Mouse (Mus musculus): Measurements from ENCODE around the gene Riox2. TPM values are rescaled to one million over a fixed set of nuclear protein-coding genes. Genes with fewer than 3 reads are reported as not detected.

The Riox2 gene
- polyA plus RNA-seq, 1 experiment from 2014 or later: 19.9 TPM

DNA sequence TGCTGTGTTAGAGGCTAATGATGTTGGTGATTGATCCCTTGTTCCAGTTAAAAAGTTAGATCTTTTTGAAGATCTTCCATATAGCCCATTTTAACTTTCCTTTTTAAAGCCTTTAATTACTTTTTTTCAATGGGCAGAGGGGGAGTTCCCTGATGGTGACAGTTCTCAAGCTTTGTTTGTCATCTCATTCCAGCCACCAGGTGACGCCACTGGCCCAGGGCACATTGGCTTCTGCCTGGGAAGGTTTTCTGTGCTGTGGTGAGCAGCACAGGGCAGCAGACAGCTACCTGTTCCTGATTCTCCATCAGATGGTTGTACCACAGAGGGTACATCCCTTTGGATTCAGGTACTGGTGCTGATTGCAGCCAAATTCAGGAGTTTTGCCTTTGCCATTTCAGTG, 3.2 kb downstream of the Riox2 start:
- 20% methylated on average over 1 of the region's 1 CpGs for WGBS
- Histone ChIP-seq H3K27ac (no peak overlapping the region), H3K36me3 (no peaks in the 10 kb centered on the region), H3K9me3 (replicated peaks) (no peaks in the 10 kb centered on the region), H3K4me3 (no peak overlapping the region), H3K27me3 (no peaks in the 10 kb centered on the region), H3K9ac (no peak overlapping the region), H3K4me2 (replicated peaks) (no peak overlapping the region), H3K4me1 (peaks cover 4% of the 10 kb centered on the region; the same call in 1 of the 2 replicates)
- no peak for ATAC-seq (ENCODE audit: low FRiP score)

- Histone ChIP-seq H3K27me3 (no peaks in the 10 kb centered on the region), H3K9me3 (replicated peaks) (no peaks in the 10 kb centered on the region), H3K4me1 (no peaks in the 10 kb centered on the region), H3K9ac (no peak overlapping the region), H3K4me3 (no peak overlapping the region), H3K36me3 (peaks cover 7% of the 10 kb centered on the region; the same call in 1 of the 2 replicates), H3K4me2 (replicated peaks) (no peak overlapping the region), H3K27ac (no peak overlapping the region)
- WGBS: 90% methylated on average over 3 of the region's 3 CpGs
- ATAC-seq (ENCODE audit: low FRiP score): no peak
These were observed 6.4 kb downstream of the Riox2 start for GRCm38 (mm10) chr16:59477955-59478354.

GRCm38 (mm10) chr16:59487239-59487638, 15.7 kb downstream of the Riox2 start:
- Histone ChIP-seq H3K36me3 (peaks cover 33% of the 10 kb centered on the region), H3K9me3 (replicated peaks) (no peaks in the 10 kb centered on the region), H3K4me3 (no peak overlapping the region), H3K9ac (no peak overlapping the region), H3K4me2 (replicated peaks) (no peak overlapping the region), H3K27ac (no peak overlapping the region), H3K27me3 (no peaks in the 10 kb centered on the region), H3K4me1 (no peaks in the 10 kb centered on the region)
- WGBS: 93% methylated on average over 7 of the region's 7 CpGs
- ATAC-seq (ENCODE audit: low FRiP score): no peak

GRCm38 (mm10) chr16:59487975-59488548, 16.5 kb downstream of the Riox2 start:
- Histone ChIP-seq H3K9me3 (replicated peaks) (no peaks in the 10 kb centered on the region), H3K36me3 (peaks cover 30% of the 10 kb centered on the region), H3K4me1 (no peaks in the 10 kb centered on the region), H3K4me3 (no peak overlapping the region), H3K9ac (no peak overlapping the region), H3K4me2 (replicated peaks) (no peak overlapping the region), H3K27ac (no peak overlapping the region), H3K27me3 (no peaks in the 10 kb centered on the region)
- WGBS: 93% methylated on average over 9 of the region's 9 CpGs
- no peak for ATAC-seq (ENCODE audit: low FRiP score)

GRCm38 (mm10) chr16:59493199-59493598, 21.6 kb downstream of the Riox2 start:
- H3K27me3 ChIP-seq: no peaks in the 10 kb centered on the region
- H3K4me1 ChIP-seq: no peaks in the 10 kb centered on the region
- H3K4me3 ChIP-seq: no peak overlapping the region
- no peaks in the 10 kb centered on the region for H3K9me3 ChIP-seq (replicated peaks)
- ATAC-seq (ENCODE audit: low FRiP score): no peak
- H3K27ac ChIP-seq: no peak overlapping the region
- WGBS: 90% methylated on average over 14 of the region's 14 CpGs
- no peak overlapping the region for H3K9ac ChIP-seq
- H3K4me2 ChIP-seq (replicated peaks): no peak overlapping the region
- peaks cover 26% of the 10 kb centered on the region for H3K36me3 ChIP-seq

- Histone ChIP-seq H3K4me3 (no peak overlapping the region), H3K27ac (no peak overlapping the region), H3K4me2 (replicated peaks) (no peak overlapping the region), H3K9ac (no peak overlapping the region), H3K4me1 (no peaks in the 10 kb centered on the region), H3K9me3 (replicated peaks) (no peaks in the 10 kb centered on the region), H3K36me3 (peaks cover 13% of the 10 kb centered on the region), H3K27me3 (no peaks in the 10 kb centered on the region)
- WGBS: 100% methylated on average over 1 of the region's 1 CpGs
- ATAC-seq (ENCODE audit: low FRiP score): no peak
These were observed 26.4 kb downstream of the Riox2 start for GRCm38 (mm10) chr16:59497947-59498346.

DNA sequence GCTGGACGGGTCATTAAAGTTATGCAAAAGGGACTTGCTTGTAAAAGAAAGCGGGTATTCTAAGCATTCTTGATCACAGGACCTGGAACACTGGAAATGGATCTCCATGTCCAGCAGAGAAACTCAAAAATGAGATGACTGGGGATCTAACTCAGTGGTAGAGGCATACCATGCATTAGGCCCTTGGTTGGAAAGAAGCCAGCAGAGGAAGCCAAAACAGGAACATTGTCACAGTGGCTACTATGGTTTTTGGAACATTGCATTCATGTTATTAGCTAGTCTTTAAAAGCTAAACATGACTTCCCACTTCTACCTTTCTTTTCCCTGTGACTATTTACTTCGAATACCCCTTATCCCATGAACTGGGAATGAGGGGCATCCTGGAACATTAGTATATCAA, 27.6 kb downstream of the Riox2 start:
- Histone ChIP-seq H3K4me2 (replicated peaks) (no peak overlapping the region), H3K9me3 (replicated peaks) (no peaks in the 10 kb centered on the region), H3K9ac (no peak overlapping the region), H3K4me1 (no peaks in the 10 kb centered on the region), H3K27ac (no peak overlapping the region), H3K36me3 (peaks cover 4% of the 10 kb centered on the region), H3K4me3 (no peak overlapping the region), H3K27me3 (no peaks in the 10 kb centered on the region)
- no peak for ATAC-seq (ENCODE audit: low FRiP score)
- 81% methylated on average over 3 of the region's 3 CpGs for WGBS

DNA sequence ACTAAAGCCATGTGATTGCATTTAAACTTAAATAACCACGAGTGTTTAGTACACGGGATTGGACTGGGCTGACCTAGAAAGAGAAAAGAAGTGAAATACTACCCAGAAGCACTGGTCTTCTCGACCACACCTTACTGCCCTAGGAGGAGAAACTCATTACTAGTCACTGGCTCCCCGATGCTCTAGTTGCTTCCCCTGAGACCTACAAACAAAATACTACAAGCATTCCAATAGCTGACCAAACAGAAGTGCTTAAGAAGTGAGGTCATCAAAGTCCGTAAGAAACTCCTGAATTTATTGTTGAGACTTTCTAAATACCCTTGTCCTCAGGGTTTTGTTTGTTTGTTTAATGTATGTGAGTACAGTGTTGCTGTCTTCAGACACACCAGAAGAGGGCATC, 38.3 kb downstream of the Riox2 start:
- 0 out of 2 replicates have a peak, but pooled peaks cover 5% of the 10 kb centered on the region for H3K36me3 ChIP-seq
- H3K27me3 ChIP-seq: no peaks in the 10 kb centered on the region
- H3K4me3 ChIP-seq: no peak overlapping the region
- WGBS: 92% methylated on average over 5 of the region's 5 CpGs
- no peak overlapping the region for H3K9ac ChIP-seq
- H3K4me2 ChIP-seq (replicated peaks): no peak overlapping the region
- H3K9me3 ChIP-seq (replicated peaks): no peaks in the 10 kb centered on the region
- ATAC-seq (ENCODE audit: low FRiP score): no peak
- H3K4me1 ChIP-seq: no peaks in the 10 kb centered on the region
- H3K27ac ChIP-seq: no peak overlapping the region

DNA sequence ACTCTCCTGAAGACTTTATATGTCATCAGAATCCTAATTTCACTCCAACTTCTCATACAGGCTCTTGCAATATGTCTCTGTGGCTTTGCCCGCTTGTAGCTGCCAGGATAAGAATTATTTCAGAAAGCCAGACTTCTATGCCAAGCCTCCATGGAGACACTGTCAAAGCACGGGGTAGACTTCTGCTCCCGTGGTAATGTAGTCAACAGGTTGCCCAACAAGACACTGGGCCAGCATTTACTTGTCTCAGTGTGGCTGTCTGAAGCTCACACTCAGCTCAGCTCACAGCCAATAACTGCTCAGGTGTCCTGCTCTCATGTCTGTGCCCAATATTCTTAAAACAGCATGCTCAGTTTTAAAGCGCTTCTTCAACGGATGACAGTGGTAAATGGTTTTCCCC, 43.6 kb downstream of the Riox2 start:
- 89% methylated on average over 5 of the region's 5 CpGs for WGBS
- ATAC-seq (ENCODE audit: low FRiP score): no peak
- H3K27ac ChIP-seq: no peak overlapping the region
- H3K4me1 ChIP-seq: no peaks in the 10 kb centered on the region
- no peaks in the 10 kb centered on the region for H3K9me3 ChIP-seq (replicated peaks)
- H3K36me3 ChIP-seq: 0 out of 2 replicates have a peak, but pooled peaks cover 3% of the 10 kb centered on the region
- no peak overlapping the region for H3K9ac ChIP-seq
- no peaks in the 10 kb centered on the region for H3K27me3 ChIP-seq
- no peak overlapping the region for H3K4me3 ChIP-seq
- no peak overlapping the region for H3K4me2 ChIP-seq (replicated peaks)

DNA sequence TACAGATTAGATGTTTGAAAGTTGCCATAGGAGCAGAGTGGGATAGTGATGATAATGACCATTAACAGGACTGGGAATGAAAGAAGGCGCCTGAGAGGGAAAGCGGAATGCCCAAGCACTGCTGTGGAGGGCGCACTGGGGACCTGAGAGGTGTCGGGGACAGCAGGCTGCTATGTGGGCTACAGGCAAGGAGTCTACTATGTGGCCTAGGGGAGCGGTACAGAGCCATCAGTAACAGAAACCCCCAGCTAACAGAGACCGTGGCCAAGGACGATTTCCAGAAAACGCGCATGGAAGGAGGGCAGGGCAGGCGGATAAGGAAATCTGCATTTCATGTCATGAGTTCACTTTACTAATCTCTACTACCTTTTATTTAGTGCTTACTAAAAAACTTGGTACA, 45.4 kb downstream of the Riox2 start:
- Histone ChIP-seq H3K9ac (no peak overlapping the region), H3K27me3 (no peaks in the 10 kb centered on the region), H3K36me3 (0 out of 2 replicates have a peak, but pooled peaks cover 3% of the 10 kb centered on the region), H3K4me1 (no peaks in the 10 kb centered on the region), H3K27ac (no peak overlapping the region), H3K4me3 (no peak overlapping the region), H3K4me2 (replicated peaks) (no peak overlapping the region), H3K9me3 (replicated peaks) (no peaks in the 10 kb centered on the region)
- WGBS: 92% methylated on average over 10 of the region's 10 CpGs
- no peak for ATAC-seq (ENCODE audit: low FRiP score)

GRCm38 (mm10) chr16:59517447-59518219, 46.1 kb downstream of the Riox2 start:
- H3K27ac ChIP-seq: no peak overlapping the region
- H3K9me3 ChIP-seq (replicated peaks): no peaks in the 10 kb centered on the region
- H3K27me3 ChIP-seq: no peaks in the 10 kb centered on the region
- H3K36me3 ChIP-seq: 0 out of 2 replicates have a peak, but pooled peaks cover 3% of the 10 kb centered on the region
- no peak for ATAC-seq (ENCODE audit: low FRiP score)
- no peak overlapping the region for H3K9ac ChIP-seq
- WGBS: 64% methylated on average over 15 of the region's 15 CpGs
- H3K4me3 ChIP-seq: no peak overlapping the region
- H3K4me2 ChIP-seq (replicated peaks): no peak overlapping the region
- no peaks in the 10 kb centered on the region for H3K4me1 ChIP-seq

- ATAC-seq (ENCODE audit: low FRiP score): no peak
- H3K27me3 ChIP-seq: no peaks in the 10 kb centered on the region
- H3K4me3 ChIP-seq: no peak overlapping the region
- H3K36me3 ChIP-seq: 0 out of 2 replicates have a peak, but pooled peaks cover 3% of the 10 kb centered on the region
- 87% methylated on average over 16 of the region's 16 CpGs for WGBS
- H3K27ac ChIP-seq: no peak overlapping the region
- no peaks in the 10 kb centered on the region for H3K4me1 ChIP-seq
- H3K9me3 ChIP-seq (replicated peaks): no peaks in the 10 kb centered on the region
- no peak overlapping the region for H3K9ac ChIP-seq
- H3K4me2 ChIP-seq (replicated peaks): no peak overlapping the region
These were observed 50.3 kb downstream of the Riox2 start for GRCm38 (mm10) chr16:59521752-59522423.

All from hindbrain, embryonic 12.5 days (tissue).